Mouse (Mus musculus) neural tube, embryonic 11.5 days (tissue): ENCODE measurements around the gene Spx. TPM values are rescaled to one million over a fixed set of nuclear protein-coding genes. Genes with fewer than 3 reads are reported as not detected.

Source experiments
- ATAC-seq: fragments of 200-750 bp; cut with Nextera tagmentation; 2 replicates; pipeline ENCODE4 v1.8.0; 2017; ENCODE audit warnings: moderate number of reproducible peaks, mild to moderate bottlenecking, moderate TSS enrichment, moderate library complexity; ENCODE audit not compliant: insufficient read depth, low FRiP score, low TSS enrichment
- DNase-seq: peaks from one replicate; pipeline ENCODE4 v3.0.0-alpha.2; 2015; ENCODE audit warnings: low spot score
- H3K27ac ChIP-seq: fragments of 300-500 bp; sonication (generic); 2 replicates; pipeline ENCODE4 v1.5.1; 2014; ENCODE audit warnings: low read depth, mild to moderate bottlenecking, low read length
- H3K27me3 ChIP-seq: fragments of 300-500 bp; sonication (generic); 2 replicates; pipeline ENCODE4 v1.6.1; 2014; ENCODE audit warnings: mild to moderate bottlenecking, low read length, mixed read lengths; ENCODE audit not compliant: control insufficient read depth, insufficient read depth
- H3K36me3 ChIP-seq: fragments of 300-500 bp; sonication (generic); 2 replicates; pipeline ENCODE4 v1.6.1; 2014; ENCODE audit warnings: mild to moderate bottlenecking, low read length, moderate library complexity, mixed read lengths; ENCODE audit not compliant: control insufficient read depth, insufficient read depth
- H3K4me1 ChIP-seq: fragments of 300-500 bp; sonication (generic); 2 replicates; pipeline ENCODE4 v1.6.1; 2014; ENCODE audit warnings: low read length, mixed read lengths; ENCODE audit not compliant: control insufficient read depth, insufficient read depth
- H3K4me2 ChIP-seq: fragments of 300-500 bp; sonication (generic); 2 replicates; pipeline ENCODE4 v1.6.1; 2014; ENCODE audit warnings: low read depth, mild to moderate bottlenecking, moderate library complexity
- H3K4me3 ChIP-seq: fragments of 300-500 bp; sonication (generic); 2 replicates; pipeline ENCODE4 v1.5.1; 2014; ENCODE audit warnings: low read depth, low read length
- H3K9ac ChIP-seq: fragments of 300-500 bp; sonication (generic); 2 replicates; pipeline ENCODE4 v1.6.1; 2014; ENCODE audit warnings: mild to moderate bottlenecking, low read length
- H3K9me3 ChIP-seq: fragments of 300-500 bp; sonication (generic); 2 replicates; pipeline ENCODE4 v1.6.1; 2016; ENCODE audit warnings: low read length; ENCODE audit not compliant: control insufficient read depth
- WGBS: fragments of 180-500 bp; shearing (Covaris S2); extraction: QIAGEN DNeasy Blood & Tissue Kit; methylation state at CpG from one replicate; pipeline ENCODE4 v1.1.7; 2014; 5-methylcytosine and 5-hydroxymethylcytosine counted together
- polyA plus RNA-seq: library from polyadenylated mRNA; unstranded; fragments of >200 nt; fragmentation: Nextera tagmentation; extraction: Ambion mirVana; gene quantifications from 2 replicates; pipeline ENCODE4 v1.2.1, GENCODE M21; 2014

Spx gene
- polyA plus RNA-seq, 1 experiment from 2014 or later = 0.56 TPM

DNA sequence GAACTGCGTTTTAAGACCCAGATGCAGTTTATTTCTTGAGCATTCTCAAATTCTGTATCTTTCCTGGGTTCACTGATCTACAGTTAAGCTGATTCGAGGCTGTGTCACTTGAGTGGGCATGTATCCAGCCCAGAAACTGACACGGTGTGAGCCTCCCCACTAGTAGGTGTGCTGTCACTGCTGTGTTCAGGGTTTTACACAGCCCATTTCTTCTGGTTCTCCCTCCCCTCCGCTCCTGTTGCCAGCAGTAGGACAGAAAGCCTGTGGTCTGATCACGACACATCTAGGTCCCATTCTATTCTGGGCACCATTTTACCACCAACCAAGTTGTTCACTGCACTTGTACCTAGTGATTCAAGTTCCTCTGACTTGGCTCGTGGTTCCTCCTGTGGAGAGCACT lies 17.5 kb upstream of the Spx start:
- WGBS = 96% methylated on average over 6 of the region's 6 CpGs
- Histone ChIP-seq H3K9me3 (no peaks in the 10 kb centered on the region), H3K9ac (no peak overlapping the region), H3K27me3 (no peaks in the 10 kb centered on the region), H3K36me3 (peaks cover 8% of the 10 kb centered on the region), H3K4me2 (no peak overlapping the region), H3K4me3 (no peak overlapping the region), H3K4me1 (no peaks in the 10 kb centered on the region), H3K27ac (no peak overlapping the region)
- DNase-seq (no peak), ATAC-seq (no peak)

DNA sequence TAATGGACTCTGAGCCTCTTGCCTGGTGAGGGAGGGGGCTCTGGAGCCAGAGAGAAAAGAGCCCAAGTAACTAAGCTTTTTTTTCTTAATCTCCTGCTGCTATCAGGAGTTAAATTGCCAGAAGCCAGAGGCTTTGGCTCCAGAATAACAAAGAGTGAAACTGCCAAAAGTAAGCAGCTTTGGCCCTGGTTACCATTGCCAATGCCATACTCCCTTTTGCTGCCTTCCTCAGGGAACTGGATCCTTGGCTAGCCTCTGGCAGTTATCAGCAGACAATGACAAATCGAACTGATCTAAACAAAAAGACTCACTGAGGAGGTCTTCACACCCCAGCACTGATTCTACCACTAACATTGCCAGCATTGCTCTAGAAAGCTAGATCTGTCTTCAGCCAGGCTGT lies 2.1 kb upstream of the Spx start:
- Histone ChIP-seq H3K4me3 (no peak overlapping the region), H3K4me1 (no peaks in the 10 kb centered on the region), H3K27me3 (peaks cover 12% of the 10 kb centered on the region), H3K9me3 (no peaks in the 10 kb centered on the region), H3K4me2 (no peak overlapping the region), H3K9ac (no peak overlapping the region), H3K36me3 (no peaks in the 10 kb centered on the region), H3K27ac (no peak overlapping the region)
- ATAC-seq (no peak), DNase-seq (no peak)
- 48% methylated on average over 1 of the region's 1 CpGs for WGBS

DNA sequence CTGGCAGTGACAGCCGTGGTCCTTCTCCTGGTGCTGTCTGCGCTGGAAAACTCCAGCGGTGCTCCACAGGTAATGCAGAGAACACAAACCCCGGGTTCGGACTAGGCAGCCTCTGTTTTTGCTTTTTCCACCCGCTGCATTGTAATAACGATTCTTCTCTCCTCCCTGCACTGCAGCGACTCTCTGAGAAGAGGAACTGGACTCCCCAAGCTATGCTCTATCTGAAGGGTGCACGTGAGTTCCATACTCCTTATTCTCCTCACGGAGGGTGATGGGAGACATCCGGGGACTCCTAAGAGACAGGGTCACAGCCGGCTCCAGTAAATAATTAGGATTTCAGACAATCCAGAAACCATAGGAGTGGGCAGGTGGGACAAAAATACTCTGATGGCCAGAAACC lies 604 bp downstream of the Spx start:
- Histone ChIP-seq H3K27me3 (peaks cover 12% of the 10 kb centered on the region), H3K4me3 (no peak overlapping the region), H3K36me3 (no peaks in the 10 kb centered on the region), H3K4me1 (no peaks in the 10 kb centered on the region), H3K4me2 (no peak overlapping the region), H3K9ac (no peak overlapping the region), H3K9me3 (no peaks in the 10 kb centered on the region), H3K27ac (no peak overlapping the region)
- ATAC-seq = no peak
- DNase-seq = no peak
- 13% methylated on average over 12 of the region's 12 CpGs for WGBS

DNA sequence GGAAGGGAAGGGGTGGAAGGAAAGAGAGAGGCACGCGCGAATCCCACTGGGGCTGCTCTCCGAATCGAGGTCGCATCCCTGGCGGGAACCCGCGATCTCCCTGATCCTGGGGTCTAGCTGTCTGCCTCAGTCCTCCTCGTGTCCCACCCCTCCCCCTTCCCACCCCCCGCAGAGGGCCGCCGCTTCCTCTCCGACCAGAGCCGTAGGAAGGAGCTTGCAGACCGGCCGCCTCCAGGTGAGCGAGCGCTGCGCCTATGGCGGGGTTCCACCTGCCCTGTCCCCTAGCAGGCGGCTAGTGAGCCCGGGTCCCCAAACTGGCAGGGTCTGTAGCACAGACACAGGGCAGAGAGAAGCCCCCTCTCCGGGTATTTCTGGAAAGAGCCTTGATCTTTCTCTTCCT lies 1.4 kb downstream of the Spx start:
- H3K27me3 ChIP-seq = peaks cover 12% of the 10 kb centered on the region
- peak overlapping the region; percentile 46 for H3K4me2 ChIP-seq
- H3K4me3 ChIP-seq = peak overlapping the region; percentile 20
- ATAC-seq = peak; percentile 38
- no peaks in the 10 kb centered on the region for H3K9me3 ChIP-seq
- H3K36me3 ChIP-seq = no peaks in the 10 kb centered on the region
- peak overlapping the region; percentile 6; the same call in 1 of the 2 replicates for H3K9ac ChIP-seq
- WGBS = 1% methylated on average over 23 of the region's 24 CpGs
- no peaks in the 10 kb centered on the region for H3K4me1 ChIP-seq
- DNase-seq = no peak
- H3K27ac ChIP-seq = no peak overlapping the region

DNA sequence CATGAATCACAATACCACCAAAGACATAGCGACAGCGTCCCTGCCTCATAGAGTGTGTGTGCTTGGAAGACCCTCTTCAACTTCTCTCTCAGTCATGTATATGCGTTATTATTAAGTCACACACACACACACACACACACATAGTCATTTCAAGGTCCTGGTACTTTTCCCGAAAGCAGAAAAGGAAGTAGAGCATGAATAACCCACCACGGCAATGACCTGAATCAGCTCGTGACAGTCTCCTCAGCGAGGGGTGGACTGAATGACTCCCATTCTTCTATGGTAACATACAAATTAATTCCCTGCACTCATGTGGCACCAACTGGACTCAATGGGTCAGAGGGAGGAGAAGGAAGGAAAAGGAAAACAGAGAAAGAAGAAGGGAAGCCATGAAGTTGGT lies 11.7 kb downstream of the Spx start:
- ATAC-seq (no peak), DNase-seq (no peak)
- Histone ChIP-seq H3K36me3 (no peaks in the 10 kb centered on the region), H3K4me2 (no peak overlapping the region), H3K9ac (no peak overlapping the region), H3K4me1 (no peaks in the 10 kb centered on the region), H3K27ac (no peak overlapping the region), H3K9me3 (no peaks in the 10 kb centered on the region), H3K27me3 (no peaks in the 10 kb centered on the region), H3K4me3 (no peak overlapping the region)
- WGBS = 71% methylated on average over 7 of the region's 7 CpGs

DNA sequence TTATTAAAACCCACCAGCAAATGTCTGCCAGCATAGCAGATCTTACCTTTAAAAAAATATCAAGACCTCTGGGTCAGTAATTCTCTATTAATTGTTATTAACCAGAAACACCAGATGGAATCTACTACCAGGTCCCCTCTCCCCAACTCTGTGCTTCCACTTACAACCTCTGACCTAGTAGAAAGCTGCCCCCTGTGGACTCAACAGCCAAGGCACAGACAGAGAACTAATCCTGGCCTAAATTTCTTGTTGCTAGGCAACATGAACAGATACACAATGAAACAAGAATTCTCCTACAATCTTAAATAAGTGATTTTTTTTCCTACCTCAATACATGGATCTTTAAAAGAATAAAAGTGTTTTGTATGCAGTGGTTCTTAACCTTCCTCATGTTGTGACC lies 15.8 kb downstream of the Spx start:
- Histone ChIP-seq H3K27ac (no peak overlapping the region), H3K9me3 (no peaks in the 10 kb centered on the region), H3K4me2 (no peak overlapping the region), H3K4me1 (no peaks in the 10 kb centered on the region), H3K9ac (no peak overlapping the region), H3K36me3 (no peaks in the 10 kb centered on the region), H3K27me3 (no peaks in the 10 kb centered on the region), H3K4me3 (no peak overlapping the region)
- DNase-seq = no peak
- ATAC-seq = no peak

DNA sequence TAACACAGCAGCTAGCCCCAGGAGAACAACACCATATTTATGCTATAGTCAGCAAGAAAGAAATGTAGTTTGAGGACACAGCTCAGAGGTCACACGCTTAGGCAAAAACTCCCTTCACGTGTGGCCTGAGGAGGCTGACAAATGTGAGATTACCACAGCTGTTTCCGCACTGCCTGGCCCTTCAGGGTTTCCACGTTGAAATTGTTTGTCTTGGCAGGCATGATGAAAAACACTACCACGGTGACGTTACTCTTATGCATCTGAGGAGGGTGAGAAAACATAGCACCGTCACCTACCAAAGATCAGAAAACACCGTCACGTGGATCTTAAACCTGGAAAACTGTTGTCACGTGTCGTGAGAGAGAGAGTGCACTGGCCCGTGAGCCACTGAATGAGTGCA lies 38.1 kb downstream of the Spx start:
- WGBS = 78% methylated on average over 12 of the region's 12 CpGs
- ATAC-seq (no peak), DNase-seq (no peak)
- no peaks in the 10 kb centered on the region for H3K9me3 ChIP-seq
- no peak overlapping the region for H3K9ac ChIP-seq
- no peaks in the 10 kb centered on the region for H3K36me3 ChIP-seq
- no peaks in the 10 kb centered on the region for H3K4me1 ChIP-seq
- H3K27ac ChIP-seq = no peak overlapping the region
- H3K27me3 ChIP-seq = no peaks in the 10 kb centered on the region
- no peak overlapping the region for H3K4me2 ChIP-seq
- no peak overlapping the region for H3K4me3 ChIP-seq

DNA sequence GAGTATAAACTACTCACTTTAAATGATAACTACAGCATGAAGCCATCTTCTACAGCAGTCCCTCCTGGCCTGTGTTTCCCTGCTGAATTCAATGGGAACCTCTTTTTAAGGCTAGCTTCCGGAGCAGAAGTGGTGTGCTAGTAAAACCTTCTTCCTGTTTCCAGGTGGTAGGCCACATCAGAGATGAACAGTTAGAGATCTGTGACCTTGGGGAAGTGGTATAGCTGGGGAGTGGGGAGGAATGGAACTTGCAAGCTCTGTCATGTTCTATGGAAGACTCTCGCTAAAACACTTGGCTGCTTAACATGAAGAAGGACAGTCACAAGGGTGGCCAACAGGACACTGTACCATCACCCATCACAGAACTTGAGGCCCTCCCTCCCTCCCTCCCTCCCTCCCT lies 40.1 kb downstream of the Spx start:
- Histone ChIP-seq H3K36me3 (no peaks in the 10 kb centered on the region), H3K27me3 (no peaks in the 10 kb centered on the region), H3K27ac (no peak overlapping the region), H3K4me2 (no peak overlapping the region), H3K9ac (no peak overlapping the region), H3K4me3 (no peak overlapping the region), H3K9me3 (no peaks in the 10 kb centered on the region), H3K4me1 (no peaks in the 10 kb centered on the region)
- no peak for DNase-seq
- ATAC-seq = no peak
- 74% methylated on average over 2 of the region's 2 CpGs for WGBS

DNA sequence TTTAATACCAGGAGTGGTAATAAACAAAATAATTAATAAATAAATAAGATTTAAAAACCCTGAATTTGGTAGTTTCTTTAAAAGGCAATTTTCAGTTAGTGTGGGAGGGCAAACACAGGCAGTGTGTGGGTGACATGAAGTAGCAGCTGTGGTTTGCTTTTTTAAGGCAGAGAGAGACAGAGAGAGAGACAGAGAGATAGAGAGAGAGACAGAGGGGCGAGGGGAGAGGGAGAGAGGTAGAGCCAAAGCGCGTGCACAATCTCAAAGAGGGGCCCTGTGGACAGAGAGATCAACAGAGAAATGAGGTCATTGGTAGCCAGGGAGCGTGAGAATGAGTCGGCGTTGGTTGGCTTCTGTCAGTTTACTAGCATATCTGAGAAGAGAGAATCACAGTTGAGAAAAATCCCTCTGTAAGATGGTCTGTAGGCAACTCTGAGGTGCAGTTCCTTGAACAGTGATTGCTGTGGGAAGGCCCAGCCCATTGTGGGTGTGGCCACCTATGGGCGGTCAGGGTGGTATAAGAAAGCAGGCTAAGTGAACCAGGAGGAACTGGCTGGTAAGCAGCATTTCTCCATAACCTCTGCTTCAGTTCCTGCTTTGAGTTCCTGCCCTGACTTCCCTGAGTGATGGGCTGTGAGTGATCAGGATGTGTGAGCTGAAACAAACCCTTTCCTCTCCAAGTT lies 42.2 kb downstream of the Spx start:
- Histone ChIP-seq H3K4me3 (no peak overlapping the region), H3K9me3 (no peaks in the 10 kb centered on the region), H3K27ac (no peak overlapping the region), H3K9ac (no peak overlapping the region), H3K4me2 (no peak overlapping the region), H3K27me3 (no peaks in the 10 kb centered on the region), H3K36me3 (no peaks in the 10 kb centered on the region), H3K4me1 (no peaks in the 10 kb centered on the region)
- ATAC-seq (no peak), DNase-seq (no peak)
- WGBS = 79% methylated on average over 7 of the region's 7 CpGs
